Mouse (Mus musculus): ENCODE results near the gene Tnfrsf25.
A peak's percentile ranks its signal among the peaks of the same experiment; 100 is the strongest.

Gene Tnfrsf25

GRCm38 (mm10) chr4:152121183-152121505 lies 5.4 kb downstream of the Tnfrsf25 start:
- no peak for DNase-seq (ENCODE audit: low read depth)

- peak; percentile 65 for DNase-seq (ENCODE audit: low read depth)
These were observed 8.7 kb downstream of the Tnfrsf25 start for GRCm38 (mm10) chr4:152124361-152124961.

GRCm38 (mm10) chr4:152125161-152126025 lies 9.7 kb downstream of the Tnfrsf25 start:
- peak; percentile 66 for DNase-seq (ENCODE audit: low read depth)

- DNase-seq (ENCODE audit: low read depth): peak; percentile 24
These were observed 10.5 kb downstream of the Tnfrsf25 start for GRCm38 (mm10) chr4:152126026-152126920.

GRCm38 (mm10) chr4:152127884-152128283 lies 12.2 kb downstream of the Tnfrsf25 start:
- no peak for DNase-seq (ENCODE audit: low read depth)

GRCm38 (mm10) chr4:152128784-152129183 lies 13.1 kb downstream of the Tnfrsf25 start:
- DNase-seq (ENCODE audit: low read depth): no peak

- peak; percentile 27 for DNase-seq (ENCODE audit: low read depth)
These were observed 13.7 kb downstream of the Tnfrsf25 start for GRCm38 (mm10) chr4:152129395-152129930.

- DNase-seq (ENCODE audit: low read depth): peak; percentile 74
These were observed 15.3 kb downstream of the Tnfrsf25 start for GRCm38 (mm10) chr4:152130771-152131653.

- peak; percentile 55 for DNase-seq (ENCODE audit: low read depth)
These were observed 16.4 kb downstream of the Tnfrsf25 start for GRCm38 (mm10) chr4:152131809-152132771.

GRCm38 (mm10) chr4:152132772-152133169 lies 17.0 kb downstream of the Tnfrsf25 start:
- DNase-seq (ENCODE audit: low read depth): peak; percentile 30

- peak; percentile 21 for DNase-seq (ENCODE audit: low read depth)
These were observed 17.5 kb downstream of the Tnfrsf25 start for GRCm38 (mm10) chr4:152133213-152133612.

GRCm38 (mm10) chr4:152134507-152134906 lies 18.8 kb downstream of the Tnfrsf25 start:
- DNase-seq (ENCODE audit: low read depth): peak; percentile 81

- no peak for DNase-seq (ENCODE audit: low read depth)
These were observed 19.6 kb downstream of the Tnfrsf25 start for GRCm38 (mm10) chr4:152135363-152135762.

GRCm38 (mm10) chr4:152136112-152136875 lies 20.6 kb downstream of the Tnfrsf25 start:
- DNase-seq (ENCODE audit: low read depth): peak; percentile 82

- DNase-seq (ENCODE audit: low read depth): no peak
These were observed 21.1 kb downstream of the Tnfrsf25 start for GRCm38 (mm10) chr4:152136876-152137250.

GRCm38 (mm10) chr4:152138497-152139260 lies 22.9 kb downstream of the Tnfrsf25 start:
- peak; percentile 89 for DNase-seq (ENCODE audit: low read depth)

GRCm38 (mm10) chr4:152140441-152140840 lies 24.7 kb downstream of the Tnfrsf25 start:
- peak; percentile 71 for DNase-seq (ENCODE audit: low read depth)

- DNase-seq (ENCODE audit: low read depth): no peak
These were observed 25.9 kb downstream of the Tnfrsf25 start for GRCm38 (mm10) chr4:152141521-152142135.

Measured in naive thymus-derived CD4-positive, alpha-beta T cell, adult 2 months (primary cell).